Mouse (Mus musculus) heart, embryonic 14.5 days (tissue): ENCODE results near the gene Scd4. TPM values are rescaled to one million over a fixed set of nuclear protein-coding genes. Genes with fewer than 3 reads are reported as not detected.
A peak's percentile ranks its signal among the peaks of the same experiment; 100 is the strongest.

Experiments used
- ATAC-seq: fragments of 200-750 bp; cut with Nextera tagmentation; 2 replicates; pipeline ENCODE4 v1.8.0; 2017; ENCODE audit warnings: low read depth, moderate TSS enrichment; ENCODE audit not compliant: insufficient number of reproducible peaks, insufficient read depth, low FRiP score
- H3K27ac ChIP-seq, 2 experiments: fragments of 200-500 bp in 1 of 2; fragments of 300-500 bp in 1 of 2; sonication (generic) in 1 of 2; replicated peaks in 1 of 2; 2 replicates each; pipeline ENCODE4 v1.5.1; 2012 to 2014; ENCODE audit warnings: low read depth in 2 of 2, low read length in 2 of 2, control low read depth in 1 of 2, mild to moderate bottlenecking in 1 of 2, mixed read lengths in 1 of 2; ENCODE audit not compliant: control insufficient read depth in 1 of 2, insufficient read depth in 1 of 2
- H3K27me3 ChIP-seq: fragments of 300-500 bp; sonication (generic); 2 replicates; pipeline ENCODE4 v1.6.1; 2014; ENCODE audit warnings: mild to moderate bottlenecking, low read length, control low read depth; ENCODE audit not compliant: control insufficient read depth, insufficient read depth
- H3K36me3 ChIP-seq: fragments of 300-500 bp; sonication (generic); 2 replicates; pipeline ENCODE4 v1.6.1; 2014; ENCODE audit warnings: mild to moderate bottlenecking, control low read depth, low read length, mixed read lengths; ENCODE audit not compliant: control insufficient read depth, insufficient read depth
- H3K4me1 ChIP-seq, 2 experiments: fragments of 200-500 bp in 1 of 2; fragments of 300-500 bp in 1 of 2; sonication (generic) in 1 of 2; 2 replicates each; pipeline ENCODE4 v1.6.1; 2012 to 2014; ENCODE audit warnings: low read length in 2 of 2, control low read depth in 1 of 2, mixed read lengths in 1 of 2; ENCODE audit not compliant: control insufficient read depth in 2 of 2, insufficient read depth in 2 of 2
- H3K4me2 ChIP-seq: fragments of 300-500 bp; sonication (generic); 2 replicates; pipeline ENCODE4 v1.6.1; 2014; ENCODE audit warnings: mild to moderate bottlenecking, low read length
- H3K4me3 ChIP-seq, 2 experiments: fragments of 200-500 bp in 1 of 2; fragments of 300-500 bp in 1 of 2; sonication (generic) in 1 of 2; 2 replicates each; pipeline ENCODE4 v1.5.1; 2012 to 2014; ENCODE audit warnings: low read length in 2 of 2, mild to moderate bottlenecking in 2 of 2, control low read depth in 1 of 2, low read depth in 1 of 2, moderate library complexity in 1 of 2; ENCODE audit not compliant: control insufficient read depth in 1 of 2, insufficient read depth in 1 of 2
- H3K9ac ChIP-seq: fragments of 300-500 bp; sonication (generic); 2 replicates; pipeline ENCODE4 v1.6.1; 2014; ENCODE audit warnings: mild to moderate bottlenecking, low read length
- H3K9me3 ChIP-seq: fragments of 300-500 bp; sonication (generic); 2 replicates; pipeline ENCODE4 v1.6.1; 2016; ENCODE audit warnings: low read length, control low read depth; ENCODE audit not compliant: control insufficient read depth
- WGBS: fragments of 180-500 bp; shearing (Covaris S2); extraction: QIAGEN DNeasy Blood & Tissue Kit; methylation state at CpG from one replicate; pipeline ENCODE4 v1.1.7; 2014; 5-methylcytosine and 5-hydroxymethylcytosine counted together
- polyA plus RNA-seq: library from polyadenylated mRNA; unstranded; fragments of >200 nt; fragmentation: Nextera tagmentation; extraction: Ambion mirVana; gene quantifications from 2 replicates; pipeline ENCODE4 v1.2.1, GENCODE M21; 2014

Scd4 gene
- polyA plus RNA-seq, 1 experiment from 2014 or later, result 2.1 TPM

DNA sequence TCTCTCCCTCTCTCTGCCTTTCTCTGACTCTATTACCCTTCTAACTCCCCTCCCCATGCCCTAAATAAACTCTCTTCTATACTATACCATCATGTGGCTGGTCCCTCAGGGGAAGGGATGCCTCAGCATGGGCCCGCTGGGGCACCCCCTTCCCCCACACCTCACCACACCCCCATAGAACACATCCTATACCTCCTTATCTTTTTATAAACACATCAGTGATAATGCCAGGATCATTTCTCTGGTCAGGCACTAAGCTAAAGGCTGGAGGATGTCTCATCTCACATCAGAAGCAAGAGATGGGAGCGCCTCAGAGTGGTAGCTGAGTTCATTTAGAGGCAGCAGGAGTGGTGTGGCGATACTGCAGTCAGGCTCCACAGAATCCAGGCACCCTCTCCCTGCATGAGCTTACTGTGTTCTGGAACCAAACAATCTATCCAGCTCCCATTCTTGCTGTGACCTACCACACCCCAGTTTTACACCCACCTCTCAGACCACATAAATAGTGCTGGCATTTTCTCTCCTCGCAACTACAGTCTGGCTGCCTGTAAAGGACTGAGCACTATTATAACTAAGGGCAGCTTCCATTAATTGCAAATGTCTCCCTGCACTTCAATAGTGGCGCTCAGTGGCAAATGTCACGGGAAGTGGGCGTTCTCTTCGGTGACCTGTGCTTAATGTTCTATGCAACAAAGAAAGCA lies 21.4 kb upstream of the Scd4 start:
- H3K4me3 ChIP-seq, result no peak overlapping the region
- H3K27ac ChIP-seq, result peak overlapping the region in 1 of 2 experiments; percentile 37; a peak in 1 of 4 replicates

DNA sequence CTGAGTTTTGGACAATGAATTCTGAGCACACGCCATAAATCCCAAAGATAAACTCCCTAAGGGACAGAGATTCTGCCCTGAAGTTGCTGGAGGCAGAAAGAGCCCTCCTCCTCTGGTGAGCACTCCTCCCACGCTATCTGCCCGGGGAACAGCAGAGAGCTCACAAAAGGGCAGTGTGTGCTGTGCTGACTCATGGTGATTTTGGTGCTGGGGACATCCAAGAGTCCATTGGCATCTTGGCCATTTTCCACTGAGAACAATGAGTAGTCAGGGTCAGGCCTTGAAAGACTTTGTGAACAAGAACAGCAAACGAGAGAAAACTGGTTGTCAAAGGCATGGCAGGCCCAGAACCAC lies 20.9 kb upstream of the Scd4 start:
- ATAC-seq, result no peak
- Histone ChIP-seq H3K27ac (peak overlapping the region in 1 of 2 experiments; percentile 37; a peak in 1 of 4 replicates), H3K9ac (no peak overlapping the region)

More for the DNA sequence above, 21.4 kb upstream of the Scd4 start:
- H3K27me3 ChIP-seq, result no peaks in the 10 kb centered on the region
- peaks cover 29% of the 10 kb centered on the region for H3K36me3 ChIP-seq
- no peak overlapping the region; the same call in 1 of the 2 replicates for H3K9ac ChIP-seq
- H3K4me2 ChIP-seq, result no peak overlapping the region
- no peaks in the 10 kb centered on the region for H3K9me3 ChIP-seq
- no peak for ATAC-seq
- 63% methylated on average over 8 of the region's 8 CpGs for WGBS
- peaks cover 9 to 11% of the 10 kb centered on the region in 2 experiments for H3K4me1 ChIP-seq

DNA sequence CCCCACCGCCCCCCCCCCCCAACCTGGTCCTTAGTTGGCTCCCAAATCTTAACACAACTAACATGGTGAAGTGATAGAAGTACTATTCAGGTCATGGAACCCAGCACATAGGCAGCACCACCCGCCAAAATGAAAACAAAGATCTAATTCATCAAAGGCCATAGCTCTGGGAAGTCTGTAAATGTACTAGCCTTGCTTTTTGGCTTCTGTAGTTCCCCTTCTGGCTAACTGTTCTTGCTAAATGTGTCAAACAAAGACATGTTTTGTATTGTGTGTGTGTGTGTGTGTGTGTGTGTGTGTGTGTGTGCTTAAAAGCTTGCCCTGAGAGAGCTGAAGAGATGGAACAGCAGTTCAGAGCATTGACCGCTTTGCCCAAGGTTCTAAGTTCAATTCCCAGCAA lies 19.8 kb upstream of the Scd4 start:
- H3K9ac ChIP-seq, result no peak overlapping the region
- H3K4me2 ChIP-seq, result no peak overlapping the region
- peaks cover 13% of the 10 kb centered on the region for H3K36me3 ChIP-seq
- H3K27ac ChIP-seq, result no peak overlapping the region
- ATAC-seq, result no peak
- no peaks in the 10 kb centered on the region for H3K9me3 ChIP-seq
- no peaks in the 10 kb centered on the region for H3K27me3 ChIP-seq
- WGBS, result 85% methylated on average over 3 of the region's 3 CpGs
- peaks cover 9 to 11% of the 10 kb centered on the region in 2 experiments for H3K4me1 ChIP-seq
- no peak overlapping the region for H3K4me3 ChIP-seq

More for the DNA sequence above, 20.9 kb upstream of the Scd4 start:
- H3K4me2 ChIP-seq, result no peak overlapping the region
- no peak overlapping the region for H3K4me3 ChIP-seq
- WGBS, result 27% methylated on average over 4 of the region's 4 CpGs
- no peaks in the 10 kb centered on the region for H3K27me3 ChIP-seq
- H3K9me3 ChIP-seq, result no peaks in the 10 kb centered on the region
- peaks cover 24% of the 10 kb centered on the region for H3K36me3 ChIP-seq
- peaks cover 9 to 11% of the 10 kb centered on the region in 2 experiments for H3K4me1 ChIP-seq

DNA sequence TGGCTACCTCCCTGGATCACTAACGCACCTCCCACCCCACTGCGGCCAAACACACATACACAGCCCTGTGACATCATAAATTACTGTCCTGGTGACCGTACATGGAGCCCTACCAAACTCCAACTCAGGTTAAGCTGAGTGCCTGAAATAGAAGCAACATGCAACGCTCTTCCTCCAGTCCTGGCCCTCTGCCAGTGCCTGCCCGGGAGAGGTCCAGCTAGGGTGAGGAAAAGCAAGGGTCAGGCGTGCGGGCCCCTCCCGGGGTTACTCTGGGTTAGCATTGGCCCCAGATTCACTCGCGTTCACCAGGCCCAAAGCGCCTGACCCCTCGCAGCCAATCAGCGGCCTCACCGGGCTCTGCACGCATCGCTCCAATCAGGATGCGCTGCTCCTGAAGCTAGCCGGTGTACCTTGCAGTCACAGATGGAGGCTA lies 18.5 kb upstream of the Scd4 start:
- peak overlapping the region; percentile 76 for H3K9ac ChIP-seq
- H3K27ac ChIP-seq, result peak overlapping the region; percentile 98
- H3K4me1 ChIP-seq, result peaks cover 9 to 11% of the 10 kb centered on the region in 2 experiments
- 0 out of 2 replicates have a peak, but pooled peaks cover 1% of the 10 kb centered on the region for H3K36me3 ChIP-seq
- H3K4me3 ChIP-seq, result peak overlapping the region; percentile 52 to 53
- peak; percentile 96 for ATAC-seq
- peak overlapping the region; percentile 86 for H3K4me2 ChIP-seq
- 1% methylated on average over 18 of the region's 18 CpGs for WGBS
- H3K27me3 ChIP-seq, result no peaks in the 10 kb centered on the region
- no peaks in the 10 kb centered on the region; the same call in 1 of the 2 replicates for H3K9me3 ChIP-seq

DNA sequence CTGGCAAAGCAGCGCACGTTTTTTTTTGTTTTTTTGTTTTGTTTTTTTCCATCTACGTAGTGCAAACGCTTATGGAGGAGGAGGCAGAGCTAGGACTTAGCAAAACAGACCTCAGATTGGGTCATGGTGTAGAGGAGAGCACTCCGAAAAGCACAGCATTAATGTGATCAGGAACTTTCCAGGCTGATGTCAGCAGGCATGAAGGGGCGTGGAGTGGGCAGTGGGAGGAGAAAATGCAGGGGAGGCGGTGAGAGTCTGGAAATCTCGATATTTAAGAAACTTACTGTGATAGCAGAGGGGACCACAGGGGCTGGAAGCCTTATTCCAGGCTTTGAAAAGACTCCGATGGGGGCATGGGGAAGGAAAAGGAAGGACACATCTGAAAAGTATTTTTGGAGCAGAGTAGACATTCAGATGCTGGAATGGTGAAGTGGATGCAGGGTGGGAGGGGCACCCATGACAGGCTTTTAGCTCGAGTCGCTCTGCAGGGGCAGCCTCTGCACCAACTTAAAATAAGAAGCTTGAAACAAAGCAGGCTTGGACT lies 17.9 kb upstream of the Scd4 start:
- peak; percentile 63 for ATAC-seq
- WGBS, result under 1% methylated on average over 11 of the region's 11 CpGs

DNA sequence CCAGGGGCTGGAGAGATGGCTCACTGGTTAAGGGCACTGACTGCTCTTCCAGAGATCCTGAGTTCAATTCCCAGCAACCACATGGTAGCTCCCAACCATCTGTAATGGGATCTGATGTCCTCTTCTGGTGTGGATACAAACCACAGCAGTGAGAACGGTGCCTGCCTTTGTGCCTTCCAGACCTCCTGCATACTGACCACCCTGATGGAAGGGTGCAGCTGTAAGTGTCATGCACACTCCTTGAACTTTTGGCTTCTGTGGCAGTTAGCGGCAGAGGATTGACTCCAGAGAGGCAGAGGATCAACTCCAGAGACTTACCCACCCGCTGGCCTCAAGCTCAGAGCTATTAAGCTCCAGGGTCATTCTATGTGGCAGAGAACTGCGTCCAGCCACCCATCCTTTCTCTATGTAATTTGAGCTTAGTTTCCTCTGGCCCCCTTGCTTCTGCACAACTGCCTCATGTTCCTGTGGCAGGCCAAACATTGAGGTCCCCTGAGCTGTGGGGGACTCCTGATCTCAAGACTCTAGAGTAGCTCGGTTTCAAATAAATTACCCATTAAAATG lies 16.1 kb upstream of the Scd4 start:
- Histone ChIP-seq H3K9ac (no peak overlapping the region), H3K27ac (no peak overlapping the region), H3K4me2 (no peak overlapping the region), H3K9me3 (no peaks in the 10 kb centered on the region; the same call in 1 of the 2 replicates), H3K27me3 (no peaks in the 10 kb centered on the region), H3K4me1 (peaks cover 7 to 8% of the 10 kb centered on the region in 2 experiments), H3K4me3 (no peak overlapping the region), H3K36me3 (no peaks in the 10 kb centered on the region)
- WGBS, result 64% methylated on average over 5 of the region's 5 CpGs
- ATAC-seq, result no peak

More for the DNA sequence above, 17.9 kb upstream of the Scd4 start:
- Histone ChIP-seq H3K27me3 (no peaks in the 10 kb centered on the region), H3K4me2 (peak overlapping the region; percentile 86), H3K4me1 (peaks cover 9 to 11% of the 10 kb centered on the region in 2 experiments), H3K9me3 (no peaks in the 10 kb centered on the region; the same call in 1 of the 2 replicates), H3K4me3 (peak overlapping the region; percentile 52 to 53), H3K36me3 (no peaks in the 10 kb centered on the region), H3K9ac (peak overlapping the region; percentile 76), H3K27ac (peak overlapping the region; percentile 98)

DNA sequence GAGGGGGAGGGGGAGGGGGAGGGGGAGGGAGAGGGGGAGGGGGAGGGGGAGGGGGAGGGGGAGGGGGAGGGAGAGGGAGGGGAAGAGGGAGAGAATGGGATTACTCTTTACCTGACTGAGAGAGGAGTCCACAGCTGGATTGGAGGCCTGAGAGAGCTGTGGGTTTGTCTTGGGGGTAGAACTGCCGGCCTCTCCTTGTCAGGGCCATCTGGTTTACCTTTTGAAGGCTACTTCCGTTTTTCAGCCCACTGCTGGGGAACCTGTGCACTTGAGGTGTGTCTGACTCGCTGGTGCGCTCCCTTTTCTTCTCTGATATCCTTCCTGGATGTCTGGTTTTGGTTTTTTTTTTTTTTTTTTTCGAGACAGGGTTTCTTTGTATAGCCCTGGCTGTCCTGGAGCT lies 15.5 kb upstream of the Scd4 start:
- no peaks in the 10 kb centered on the region for H3K36me3 ChIP-seq
- no peak overlapping the region for H3K27ac ChIP-seq
- WGBS, result 67% methylated on average over 5 of the region's 5 CpGs
- H3K9me3 ChIP-seq, result no peaks in the 10 kb centered on the region; the same call in 1 of the 2 replicates
- H3K4me1 ChIP-seq, result peaks cover 3 to 4% of the 10 kb centered on the region in 2 experiments; a peak in 2 of 4 replicates
- no peaks in the 10 kb centered on the region for H3K27me3 ChIP-seq
- no peak overlapping the region for H3K9ac ChIP-seq
- no peak overlapping the region for H3K4me2 ChIP-seq
- no peak overlapping the region for H3K4me3 ChIP-seq
- no peak for ATAC-seq
